Mouse (Mus musculus): Measurements from ENCODE around the gene Stx1a. TPM values are rescaled to one million over a fixed set of nuclear protein-coding genes. Genes with fewer than 3 reads are reported as not detected.
A peak's percentile ranks its signal among the peaks of the same experiment; 100 is the strongest.

Gene Stx1a
- polyA plus RNA-seq, 1 experiment from 2014 or later = 8.2 TPM

DNA sequence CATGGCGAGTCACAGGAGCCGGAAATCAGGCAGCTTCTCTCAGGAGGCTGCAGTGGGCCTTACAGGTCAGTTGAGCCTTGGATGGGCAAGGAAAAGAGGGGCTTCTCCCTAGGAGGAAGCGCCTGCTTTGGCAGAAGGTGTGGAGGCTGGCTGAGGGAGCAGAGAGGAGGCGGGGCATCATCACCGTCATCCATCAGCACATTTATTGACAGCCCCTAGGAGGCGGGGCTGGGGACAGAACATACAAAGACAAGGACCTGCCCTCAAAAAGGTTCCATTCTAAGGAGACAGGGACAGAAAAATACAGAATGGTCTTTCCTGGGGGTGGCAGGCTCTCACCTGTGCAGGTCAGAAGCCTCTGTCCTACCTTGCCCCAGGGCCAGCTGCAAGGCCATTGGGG is 49.4 kb downstream of the Stx1a start:
- WGBS = 63% methylated on average over 6 of the region's 6 CpGs
- H3K4me3 ChIP-seq = no peak overlapping the region
- no peak for ATAC-seq (ENCODE audit: extremely low read depth, insufficient number of reproducible peaks, low FRiP score, low TSS enrichment)

DNA sequence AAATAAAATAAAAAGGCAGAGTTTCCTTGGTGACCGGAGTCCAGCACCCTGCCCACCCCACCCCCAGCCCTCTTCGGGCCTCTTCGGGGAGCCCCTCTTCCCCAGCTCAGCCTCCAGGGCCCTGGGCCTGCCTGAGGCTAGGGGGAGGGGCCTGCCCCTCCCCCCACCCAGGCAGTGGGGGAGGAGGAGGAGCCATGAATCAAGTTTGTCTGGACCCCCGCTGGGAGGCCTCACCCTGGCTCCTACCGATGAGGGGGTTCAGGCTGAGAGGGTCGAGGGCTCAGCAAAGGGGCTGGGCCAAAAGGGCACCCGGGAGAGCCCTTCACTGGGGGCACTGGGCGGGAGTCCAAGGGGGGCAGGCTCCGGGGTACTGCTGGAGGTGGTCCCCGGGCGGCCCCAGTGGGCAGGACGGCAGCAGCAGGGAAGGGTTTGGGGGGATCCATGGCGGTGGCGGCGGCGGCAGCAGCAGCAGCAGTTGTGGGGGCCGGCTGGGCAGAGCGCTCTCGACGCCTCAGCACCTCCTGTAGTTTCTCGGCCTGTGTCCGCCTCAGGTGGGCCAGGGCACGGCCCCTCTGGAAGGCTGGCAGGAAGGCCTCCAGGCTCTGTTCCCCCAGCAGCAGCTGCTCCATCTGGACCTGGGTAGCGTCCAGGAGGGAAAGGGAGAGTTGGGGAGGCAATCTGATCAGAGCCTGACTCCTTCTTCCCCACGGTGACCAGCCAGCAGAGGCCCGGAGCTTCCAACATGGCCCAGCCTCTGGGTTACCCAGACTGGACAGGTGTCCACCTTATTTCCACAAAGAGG is 50.3 kb downstream of the Stx1a start:
- Histone ChIP-seq H3K4me1 (peaks cover 19% of the 10 kb centered on the region), H3K4me2 (peak overlapping the region; percentile 34; the same call in 1 of the 2 replicates), H3K27ac (replicated peaks) (no peak overlapping the region), H3K9ac (peak overlapping the region; percentile 65), H3K9me3 (peaks cover under 1% of the 10 kb centered on the region), H3K36me3 (peaks cover 16% of the 10 kb centered on the region), H3K4me3 (no peak overlapping the region), H3K27me3 (replicated peaks) (peaks cover 8% of the 10 kb centered on the region; the same call in 1 of the 2 replicates)
- no peak for ATAC-seq (ENCODE audit: extremely low read depth, insufficient number of reproducible peaks, low FRiP score, low TSS enrichment)
- 23% methylated on average over 22 of the region's 26 CpGs for WGBS

More for the DNA sequence above, 49.4 kb downstream of the Stx1a start:
- no peak overlapping the region for H3K27ac ChIP-seq (replicated peaks)
- peaks cover 8% of the 10 kb centered on the region; the same call in 1 of the 2 replicates for H3K27me3 ChIP-seq (replicated peaks)
- peaks cover 6% of the 10 kb centered on the region for H3K9me3 ChIP-seq
- peaks cover 23% of the 10 kb centered on the region for H3K36me3 ChIP-seq
- peaks cover 16% of the 10 kb centered on the region for H3K4me1 ChIP-seq
- no peak overlapping the region for H3K9ac ChIP-seq
- no peak overlapping the region for H3K4me2 ChIP-seq

DNA sequence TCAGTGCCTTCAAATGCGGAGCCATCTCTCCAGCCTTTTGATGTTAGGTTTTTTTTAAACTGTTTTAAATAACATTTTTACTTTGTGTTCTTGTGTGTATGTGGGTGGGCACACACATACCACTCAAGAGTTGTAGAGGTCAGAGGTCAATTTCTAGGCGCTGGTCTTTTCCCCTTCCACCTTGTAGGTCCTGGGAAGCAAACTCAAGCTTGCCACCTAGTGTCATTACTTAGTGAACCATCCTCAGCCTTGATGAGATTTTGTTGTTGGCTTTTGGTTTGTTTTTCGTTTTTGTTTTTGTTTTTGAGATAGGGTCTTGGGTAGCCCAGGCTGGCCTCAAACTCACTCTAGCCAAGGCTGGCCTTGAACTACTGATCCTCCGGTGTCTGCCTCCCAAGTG is 52.4 kb downstream of the Stx1a start:
- Histone ChIP-seq H3K4me1 (peaks cover 20% of the 10 kb centered on the region), H3K36me3 (peaks cover 16% of the 10 kb centered on the region), H3K4me3 (no peak overlapping the region), H3K27me3 (replicated peaks) (peaks cover 26% of the 10 kb centered on the region), H3K9ac (no peak overlapping the region), H3K9me3 (no peaks in the 10 kb centered on the region), H3K27ac (replicated peaks) (no peak overlapping the region), H3K4me2 (no peak overlapping the region)
- 56% methylated on average over 4 of the region's 4 CpGs for WGBS
- no peak for ATAC-seq (ENCODE audit: extremely low read depth, insufficient number of reproducible peaks, low FRiP score, low TSS enrichment)

DNA sequence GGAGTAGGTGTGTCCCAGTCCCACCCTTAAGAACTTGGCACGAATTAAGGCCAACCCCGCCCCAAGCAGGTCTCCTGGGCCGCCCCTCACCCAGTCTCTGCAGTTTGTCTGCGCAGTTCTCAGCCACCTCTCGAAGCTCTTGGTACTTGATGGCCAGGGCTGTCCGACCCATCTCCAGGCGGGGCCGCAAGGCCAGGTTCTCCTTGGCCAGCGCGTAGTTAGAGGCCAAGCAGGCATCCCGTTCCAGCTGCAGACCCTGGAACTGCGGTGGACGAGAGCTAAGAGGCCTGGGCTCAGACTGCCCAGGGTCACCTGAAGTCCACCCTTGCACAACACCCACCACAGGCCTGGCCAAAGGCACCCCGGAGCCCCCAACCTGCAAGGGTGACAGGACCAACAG is 53.1 kb downstream of the Stx1a start:
- peaks cover 20% of the 10 kb centered on the region for H3K4me1 ChIP-seq
- H3K4me2 ChIP-seq = peak overlapping the region; percentile 86; the same call in 1 of the 2 replicates
- WGBS = 78% methylated on average over 14 of the region's 14 CpGs
- peaks cover 16% of the 10 kb centered on the region for H3K36me3 ChIP-seq
- no peak for ATAC-seq (ENCODE audit: extremely low read depth, insufficient number of reproducible peaks, low FRiP score, low TSS enrichment)
- H3K9ac ChIP-seq = no peak overlapping the region; the same call in 1 of the 2 replicates
- peaks cover 29% of the 10 kb centered on the region for H3K27me3 ChIP-seq (replicated peaks)
- no peak overlapping the region for H3K27ac ChIP-seq (replicated peaks)
- H3K4me3 ChIP-seq = no peak overlapping the region
- H3K9me3 ChIP-seq = no peaks in the 10 kb centered on the region

DNA sequence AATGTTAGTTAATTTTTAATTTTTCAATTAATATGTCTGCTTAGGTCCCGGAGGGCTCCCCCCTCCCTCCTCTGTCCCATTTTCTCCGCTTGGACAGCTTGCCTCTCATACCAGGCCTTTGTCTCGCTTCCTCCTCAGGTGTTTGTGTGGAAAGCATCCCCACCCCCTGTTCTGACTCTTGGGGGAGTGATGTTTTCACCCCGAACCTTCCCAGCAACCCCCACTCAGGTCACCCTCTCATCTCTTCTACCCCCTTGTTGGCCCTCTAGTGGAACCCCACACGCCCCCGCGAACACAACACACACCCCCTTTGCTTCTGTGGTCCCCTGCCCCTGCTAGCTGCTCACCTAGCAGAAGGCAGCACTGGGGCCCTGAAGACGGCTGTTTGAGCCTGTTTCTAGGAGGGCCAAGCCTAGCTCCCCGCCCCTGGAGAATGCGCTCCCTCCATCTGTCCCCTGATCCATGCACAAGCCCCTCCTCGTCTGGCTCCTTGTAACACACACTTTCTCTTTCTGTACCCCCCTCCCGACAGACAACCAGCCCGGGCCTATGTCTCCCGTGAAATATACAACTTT is 53.7 kb downstream of the Stx1a start:
- peaks cover 15% of the 10 kb centered on the region for H3K36me3 ChIP-seq
- peak overlapping the region; percentile 83 for H3K4me3 ChIP-seq
- H3K9me3 ChIP-seq = no peaks in the 10 kb centered on the region
- no peak for ATAC-seq (ENCODE audit: extremely low read depth, insufficient number of reproducible peaks, low FRiP score, low TSS enrichment)
- peak overlapping the region; percentile 43; the same call in 1 of the 2 replicates for H3K27ac ChIP-seq (replicated peaks)
- peak overlapping the region; percentile 86 for H3K4me2 ChIP-seq
- peaks cover 29% of the 10 kb centered on the region for H3K27me3 ChIP-seq (replicated peaks)
- 32% methylated on average over 14 of the region's 14 CpGs for WGBS
- H3K4me1 ChIP-seq = peaks cover 20% of the 10 kb centered on the region
- peak overlapping the region; percentile 90 for H3K9ac ChIP-seq

DNA sequence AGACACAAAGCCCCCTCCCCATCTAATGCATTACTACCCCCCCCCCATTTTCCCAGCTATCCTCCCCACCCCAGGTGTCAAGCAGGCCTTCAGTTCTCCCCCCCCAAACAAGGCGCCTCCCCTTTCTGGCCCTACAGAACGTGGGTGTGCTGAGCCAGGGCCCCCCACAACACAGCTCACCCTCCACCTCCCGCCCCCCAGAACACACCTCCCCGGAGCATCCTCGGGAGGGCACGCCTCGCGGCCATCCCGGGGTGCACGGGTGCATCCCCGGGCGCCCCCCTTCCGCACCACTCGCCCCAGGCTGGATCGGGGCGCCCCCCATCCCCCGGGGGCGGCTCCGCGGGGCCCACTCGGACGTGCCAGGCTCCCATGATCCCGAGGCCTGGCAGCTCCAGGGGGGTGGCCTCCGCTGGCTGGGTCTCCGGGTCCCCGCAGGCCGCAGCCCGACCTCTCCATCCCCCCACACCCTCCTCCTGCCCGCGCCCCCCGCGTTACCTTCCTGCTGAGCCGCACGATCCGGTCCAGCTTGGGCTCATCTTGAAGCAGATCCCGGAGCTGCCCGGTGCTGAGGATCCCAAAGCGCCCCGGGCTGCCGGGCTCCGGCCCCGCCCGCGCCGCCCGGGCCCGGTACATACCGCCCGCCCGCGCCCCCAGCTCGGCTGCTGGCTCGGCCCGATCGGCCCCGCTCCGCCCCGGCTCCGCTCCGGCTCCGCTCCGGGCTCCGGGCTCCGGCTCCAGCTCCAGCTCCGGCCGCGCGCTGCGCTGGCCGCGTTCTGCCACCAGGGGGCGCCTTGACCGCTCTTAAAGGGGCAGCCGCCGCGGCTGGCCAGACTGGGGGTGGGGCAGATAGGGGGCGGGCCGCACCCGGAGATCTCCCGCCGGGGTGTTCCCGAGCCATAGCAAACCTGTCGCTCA is 54.5 kb downstream of the Stx1a start, which contains the start of gene Vps37d:
Gene Vps37d (minus strand): TSS at position 703 of the 918 bp plus-strand sequence.
- Histone ChIP-seq H3K36me3 (peaks cover 7% of the 10 kb centered on the region; the same call in 1 of the 2 replicates), H3K4me1 (peaks cover 20% of the 10 kb centered on the region), H3K27me3 (replicated peaks) (peaks cover 29% of the 10 kb centered on the region), H3K9ac (peak within 1 kb of the TSS; percentile 90), H3K4me2 (peak within 1 kb of the TSS; percentile 86), H3K4me3 (peak within 1 kb of the TSS; percentile 83), H3K9me3 (no peaks in the 10 kb centered on the region), H3K27ac (replicated peaks) (peak within 1 kb of the TSS; percentile 43)
- ATAC-seq (ENCODE audit: extremely low read depth, insufficient number of reproducible peaks, low FRiP score, low TSS enrichment) = peak; percentile 83
- under 1% methylated on average over 69 of the region's 83 CpGs for WGBS

DNA sequence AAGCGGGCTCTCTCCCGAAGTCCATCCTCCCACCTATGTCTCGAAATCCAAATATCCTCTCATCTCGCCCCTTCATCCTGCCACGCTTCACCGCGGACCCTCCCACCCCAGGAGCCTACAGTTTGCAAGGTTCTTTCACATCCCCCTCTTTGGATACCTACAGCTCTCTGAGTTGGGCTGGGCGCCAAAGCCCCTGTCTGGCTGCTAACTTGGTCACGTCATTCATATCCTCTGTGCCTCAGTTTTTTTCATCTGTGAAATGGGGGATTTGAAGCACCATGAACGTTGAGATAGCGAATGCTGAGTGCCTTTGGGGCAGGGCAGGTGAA is 55.2 kb downstream of the Stx1a start:
- Histone ChIP-seq H3K9me3 (no peaks in the 10 kb centered on the region), H3K9ac (peak overlapping the region; percentile 90), H3K4me3 (peak overlapping the region; percentile 83), H3K27ac (replicated peaks) (no peak overlapping the region), H3K4me1 (peaks cover 17% of the 10 kb centered on the region), H3K36me3 (peaks cover 5% of the 10 kb centered on the region; the same call in 1 of the 2 replicates), H3K4me2 (peak overlapping the region; percentile 86), H3K27me3 (replicated peaks) (peaks cover 30% of the 10 kb centered on the region)
- under 1% methylated on average over 11 of the region's 11 CpGs for WGBS
- ATAC-seq (ENCODE audit: extremely low read depth, insufficient number of reproducible peaks, low FRiP score, low TSS enrichment) = no peak

DNA sequence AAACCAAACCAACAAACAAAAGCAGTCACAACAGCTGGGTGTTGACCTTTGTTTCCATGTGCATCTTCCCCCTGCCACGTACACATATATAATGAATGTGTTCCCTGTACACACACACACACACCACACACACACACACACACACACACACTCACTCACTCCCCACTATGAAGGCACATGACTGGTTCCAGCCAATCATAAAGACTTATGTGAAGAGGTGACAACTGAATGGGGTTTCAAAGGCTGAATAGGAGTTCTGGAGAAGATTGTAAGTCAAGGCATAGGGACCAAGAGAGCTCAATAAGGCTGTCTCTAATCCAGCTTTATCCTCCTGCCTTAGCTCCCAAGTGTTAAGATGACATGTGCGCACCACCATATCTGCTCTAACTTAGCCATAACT is 56.3 kb downstream of the Stx1a start:
- ATAC-seq (ENCODE audit: extremely low read depth, insufficient number of reproducible peaks, low FRiP score, low TSS enrichment) = no peak
- 93% methylated on average over 2 of the region's 2 CpGs for whole genome bisulfite sequencing
- H3K36me3 ChIP-seq = peaks cover 5% of the 10 kb centered on the region; the same call in 1 of the 2 replicates
- H3K4me1 ChIP-seq = peaks cover 13% of the 10 kb centered on the region
- H3K27ac ChIP-seq (replicated peaks) = no peak overlapping the region
- no peak overlapping the region for H3K4me3 ChIP-seq
- H3K9me3 ChIP-seq = no peaks in the 10 kb centered on the region
- H3K9ac ChIP-seq = no peak overlapping the region
- H3K4me2 ChIP-seq = no peak overlapping the region
- H3K27me3 ChIP-seq (replicated peaks) = peaks cover 34% of the 10 kb centered on the region

DNA sequence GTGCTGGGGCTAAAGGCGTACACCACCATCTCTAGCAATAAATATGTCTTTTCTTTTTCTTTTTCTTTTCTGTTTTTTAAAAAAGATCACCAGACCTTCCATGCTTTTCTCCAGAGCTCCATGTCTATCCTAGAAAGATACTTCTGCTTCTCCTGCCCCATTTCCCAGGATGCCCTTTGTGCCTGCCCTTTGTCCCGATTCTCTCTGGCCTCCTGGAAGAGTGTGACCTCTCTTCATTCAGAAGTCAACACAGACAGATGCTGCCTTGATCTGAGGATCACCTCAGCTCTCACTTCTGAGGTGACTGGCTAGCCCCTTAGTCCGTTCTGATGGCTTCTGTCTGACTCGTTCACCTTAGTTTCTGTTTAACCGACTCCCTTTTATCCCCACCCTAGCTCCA is 57.3 kb downstream of the Stx1a start:
- Histone ChIP-seq H3K27me3 (replicated peaks) (peaks cover 43% of the 10 kb centered on the region), H3K4me3 (no peak overlapping the region), H3K27ac (replicated peaks) (no peak overlapping the region), H3K4me2 (no peak overlapping the region), H3K4me1 (peaks cover 13% of the 10 kb centered on the region), H3K9ac (no peak overlapping the region), H3K9me3 (no peaks in the 10 kb centered on the region), H3K36me3 (0 out of 2 replicates have a peak, but pooled peaks cover under 1% of the 10 kb centered on the region)
- no peak for ATAC-seq (ENCODE audit: extremely low read depth, insufficient number of reproducible peaks, low FRiP score, low TSS enrichment)
- WGBS = 79% methylated on average over 5 of the region's 5 CpGs

DNA sequence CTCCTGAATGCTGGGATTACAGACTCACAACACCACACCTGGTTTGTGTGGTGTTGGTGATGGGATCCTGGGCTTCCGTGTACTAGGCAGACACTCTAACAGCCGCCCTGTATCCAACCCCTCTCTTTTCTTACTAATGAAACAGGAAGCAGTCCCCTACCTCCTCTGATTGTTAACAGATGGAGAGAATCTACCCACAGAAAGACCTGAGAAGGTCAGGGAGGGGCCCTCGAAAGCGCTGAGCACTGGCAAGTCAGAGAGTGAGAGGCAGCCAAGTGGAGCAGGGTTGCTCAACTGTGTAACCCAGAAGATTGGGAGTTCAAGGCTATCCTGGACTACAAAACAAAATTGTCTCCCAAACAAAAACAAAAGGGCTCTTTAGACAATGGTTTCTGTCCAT is 63.6 kb downstream of the Stx1a start:
- ATAC-seq (ENCODE audit: extremely low read depth, insufficient number of reproducible peaks, low FRiP score, low TSS enrichment) = no peak
- no peaks in the 10 kb centered on the region for H3K4me1 ChIP-seq
- no peak overlapping the region for H3K27ac ChIP-seq (replicated peaks)
- no peak overlapping the region for H3K9ac ChIP-seq
- peaks cover 80% of the 10 kb centered on the region for H3K27me3 ChIP-seq (replicated peaks)
- no peak overlapping the region for H3K4me2 ChIP-seq
- no peaks in the 10 kb centered on the region for H3K9me3 ChIP-seq
- 62% methylated on average over 4 of the region's 4 CpGs for WGBS
- H3K4me3 ChIP-seq = no peak overlapping the region
- no peaks in the 10 kb centered on the region for H3K36me3 ChIP-seq

DNA sequence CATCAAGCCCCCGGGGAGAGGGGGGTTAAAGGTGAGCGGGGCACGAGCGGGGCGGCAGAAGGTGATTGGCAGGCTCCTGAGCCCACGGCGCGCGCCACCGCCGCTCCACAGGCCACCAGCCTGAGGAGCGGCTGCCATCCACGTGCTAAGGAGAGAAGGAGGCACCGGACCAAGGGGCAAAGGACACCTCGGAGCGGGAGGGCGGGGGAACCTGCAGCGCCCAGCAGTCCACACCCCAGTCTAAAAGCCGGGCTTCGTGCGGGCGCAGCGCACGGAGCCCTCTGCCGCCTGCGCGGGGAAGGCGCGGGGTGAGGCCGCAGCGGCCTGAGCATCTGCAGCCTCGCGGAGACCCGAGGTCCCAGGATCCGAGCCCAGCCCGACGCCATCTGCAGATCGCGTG is 66.4 kb downstream of the Stx1a start, which contains the start of gene Mlxipl:
Gene Mlxipl (plus strand): TSS at position 238 of the 400 bp plus-strand sequence.
- Histone ChIP-seq H3K27me3 (replicated peaks) (peaks cover 96% of the 10 kb centered on the region), H3K4me3 (peak within 1 kb of the TSS; percentile 32), H3K9ac (peak within 1 kb of the TSS; percentile 47)

More for the DNA sequence above, 66.4 kb downstream of the Stx1a start, which contains the start of gene Mlxipl:
- H3K9me3 ChIP-seq = no peaks in the 10 kb centered on the region
- 3% methylated on average over 39 of the region's 39 CpGs for WGBS
- peak within 1 kb of the TSS; percentile 55 for H3K4me2 ChIP-seq
- no peak within 1 kb of the TSS for H3K27ac ChIP-seq (replicated peaks)
- ATAC-seq (ENCODE audit: extremely low read depth, insufficient number of reproducible peaks, low FRiP score, low TSS enrichment) = no peak
- no peaks in the 10 kb centered on the region for H3K4me1 ChIP-seq
- H3K36me3 ChIP-seq = no peaks in the 10 kb centered on the region

Data from heart, embryonic 13.5 days (tissue).